Mouse (Mus musculus) forebrain, embryonic 13.5 days (tissue): ENCODE measurements at regions not wholly inside any gene's neighbourhood (a gene's known extent, or its start where the extent isn't known, plus 50 kb on each side); places are given as distances from the start of the nearest gene placed in this dataset.

Experiments used
- ATAC-seq: fragments of 200-750 bp; cut with Nextera tagmentation; 2 replicates; pipeline ENCODE4 v1.8.0; 2017
- H3K27ac ChIP-seq: fragments of 300-500 bp; sonication (generic); 2 replicates; pipeline ENCODE4 v1.5.1; 2015; ENCODE audit warnings: inconsistent platforms, mild to moderate bottlenecking, moderate library complexity
- H3K27me3 ChIP-seq: fragments of 300-500 bp; sonication (generic); 2 replicates; pipeline ENCODE4 v1.6.1; 2015; ENCODE audit warnings: mild to moderate bottlenecking, inconsistent platforms
- H3K36me3 ChIP-seq: fragments of 300-500 bp; sonication (generic); 2 replicates; pipeline ENCODE4 v1.6.1; 2015; ENCODE audit warnings: mild to moderate bottlenecking, inconsistent platforms; ENCODE audit not compliant: poor library complexity, severe bottlenecking
- H3K4me1 ChIP-seq: fragments of 300-500 bp; sonication (generic); 2 replicates; pipeline ENCODE4 v1.6.1; 2015; ENCODE audit warnings: inconsistent platforms
- H3K4me2 ChIP-seq: fragments of 300-500 bp; sonication (generic); 2 replicates; pipeline ENCODE4 v1.6.1; 2015; ENCODE audit warnings: inconsistent platforms, mild to moderate bottlenecking, moderate library complexity
- H3K4me3 ChIP-seq: fragments of 300-500 bp; sonication (generic); 2 replicates; pipeline ENCODE4 v1.5.1; 2015; ENCODE audit warnings: mild to moderate bottlenecking, inconsistent platforms
- H3K9ac ChIP-seq: fragments of 300-500 bp; sonication (generic); 2 replicates; pipeline ENCODE4 v1.6.1; 2015; ENCODE audit warnings: mild to moderate bottlenecking, inconsistent platforms
- H3K9me3 ChIP-seq: fragments of 300-500 bp; sonication (generic); replicated peaks from 2 replicates; pipeline ENCODE4 v1.6.1; 2016; ENCODE audit warnings: inconsistent platforms
- WGBS: fragments of 180-500 bp; shearing (Covaris S2); methylation state at CpG from one replicate; pipeline ENCODE4 v1.1.7; 2015; 5-methylcytosine and 5-hydroxymethylcytosine counted together

DNA sequence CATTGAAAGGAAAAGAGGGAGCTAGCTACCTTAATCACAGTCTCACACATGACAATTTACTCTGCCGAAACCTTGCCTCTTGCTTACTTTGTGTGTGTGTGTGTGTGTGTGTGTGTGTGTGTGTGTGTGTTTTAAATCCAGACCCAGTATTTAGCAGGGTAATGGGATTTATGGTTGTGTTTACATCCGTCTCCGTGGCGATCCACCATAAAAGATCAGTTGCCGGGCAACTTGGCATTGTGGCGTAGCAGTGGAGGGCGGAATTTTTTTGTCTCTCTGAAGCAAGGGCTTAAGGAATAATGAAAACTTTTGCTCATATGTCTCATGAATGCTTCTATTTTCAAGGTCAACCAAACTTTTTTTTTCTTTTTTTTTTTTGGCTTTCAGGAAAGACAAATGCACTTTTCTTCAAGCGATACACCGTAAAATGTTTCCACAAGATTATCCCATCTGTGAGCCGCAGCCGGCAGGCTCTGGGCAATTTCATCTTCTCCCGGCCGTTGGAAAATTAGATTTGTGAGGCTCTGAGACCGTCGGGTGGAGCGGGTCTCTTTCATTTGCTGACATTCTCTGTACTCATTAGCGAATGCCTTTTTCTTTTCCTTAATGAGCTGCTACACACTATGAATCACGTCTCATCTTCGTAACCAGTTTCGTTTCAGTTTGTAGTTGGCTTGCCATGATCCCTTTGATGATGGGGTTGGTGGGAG, 53.9 kb upstream of the Ptch1 start:
- H3K27ac ChIP-seq = no peak overlapping the region; the same call in 1 of the 2 replicates
- peak overlapping the region; percentile 57 for H3K4me2 ChIP-seq
- H3K9me3 ChIP-seq = no peaks in the 10 kb centered on the region
- H3K4me1 ChIP-seq = peaks cover 8% of the 10 kb centered on the region; the same call in 1 of the 2 replicates
- WGBS = 3% methylated on average over 20 of the region's 20 CpGs
- peak; percentile 69; the same call in 1 of the 2 replicates for ATAC-seq
- peak overlapping the region; percentile 29 for H3K4me3 ChIP-seq
- H3K9ac ChIP-seq = peak overlapping the region; percentile 12; the same call in 1 of the 2 replicates
- H3K27me3 ChIP-seq = no peaks in the 10 kb centered on the region; the same call in 1 of the 2 replicates
- H3K36me3 ChIP-seq = no peaks in the 10 kb centered on the region

DNA sequence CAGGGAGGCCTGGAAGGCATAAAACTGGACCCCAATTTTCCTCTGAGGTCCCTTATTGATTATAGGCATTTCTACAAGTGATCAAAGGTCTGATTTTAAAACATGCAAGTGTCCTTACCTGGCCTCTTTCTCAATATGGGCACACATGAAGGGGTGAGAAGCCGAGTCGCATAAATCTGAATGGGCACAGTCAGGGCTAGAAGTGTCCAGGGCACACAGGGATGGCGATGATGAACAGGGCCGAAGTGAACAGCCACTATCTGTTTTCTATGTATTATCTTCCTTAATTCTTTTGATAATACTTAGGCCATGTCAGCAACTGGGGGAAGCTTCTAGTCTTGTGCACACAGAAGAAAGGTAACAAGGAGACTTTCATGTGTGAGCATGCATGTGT, 54.5 kb upstream of the Ptch1 start:
- H3K9me3 ChIP-seq = no peaks in the 10 kb centered on the region
- peak overlapping the region; percentile 29 for H3K4me3 ChIP-seq
- no peak overlapping the region; the same call in 1 of the 2 replicates for H3K27ac ChIP-seq
- peak overlapping the region; percentile 57 for H3K4me2 ChIP-seq
- 66% methylated on average over 4 of the region's 4 CpGs for WGBS
- H3K27me3 ChIP-seq = no peaks in the 10 kb centered on the region; the same call in 1 of the 2 replicates
- peak overlapping the region; percentile 12; the same call in 1 of the 2 replicates for H3K9ac ChIP-seq
- no peak for ATAC-seq
- H3K36me3 ChIP-seq = no peaks in the 10 kb centered on the region
- peaks cover 8% of the 10 kb centered on the region; the same call in 1 of the 2 replicates for H3K4me1 ChIP-seq

DNA sequence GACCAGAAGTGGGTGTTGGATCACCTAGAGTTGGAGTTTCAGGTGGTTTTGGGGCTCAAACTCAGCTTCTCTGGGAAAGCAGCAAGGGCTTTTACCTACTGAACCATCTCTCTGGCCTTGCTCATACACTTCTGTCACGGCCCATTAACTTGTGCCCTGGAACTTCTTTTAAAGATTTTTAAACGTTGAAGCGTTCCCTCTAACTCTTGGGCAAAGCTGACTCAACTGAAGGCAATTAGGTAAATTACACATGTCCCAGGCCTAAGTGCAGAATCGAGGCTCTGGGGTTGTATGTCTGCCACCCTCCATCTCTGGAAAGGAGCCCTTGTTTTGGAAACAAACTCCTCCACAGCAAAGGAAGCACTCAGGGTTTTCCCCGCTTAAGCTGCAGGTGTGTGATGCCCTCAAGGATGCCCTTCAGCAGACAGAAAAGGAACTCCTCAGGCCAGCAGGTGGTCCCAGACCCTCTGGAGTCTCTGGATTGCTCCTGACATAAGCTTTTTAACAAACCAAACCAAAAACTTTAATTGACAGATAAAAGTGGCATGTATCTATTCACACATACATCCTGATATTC, 58.5 kb upstream of the Ptch1 start:
- Histone ChIP-seq H3K4me2 (no peak overlapping the region), H3K9me3 (no peaks in the 10 kb centered on the region), H3K9ac (no peak overlapping the region), H3K36me3 (no peaks in the 10 kb centered on the region), H3K27ac (no peak overlapping the region), H3K4me1 (peaks cover 6% of the 10 kb centered on the region; the same call in 1 of the 2 replicates), H3K4me3 (no peak overlapping the region), H3K27me3 (no peaks in the 10 kb centered on the region)
- ATAC-seq = no peak
- WGBS = 57% methylated on average over 5 of the region's 5 CpGs

DNA sequence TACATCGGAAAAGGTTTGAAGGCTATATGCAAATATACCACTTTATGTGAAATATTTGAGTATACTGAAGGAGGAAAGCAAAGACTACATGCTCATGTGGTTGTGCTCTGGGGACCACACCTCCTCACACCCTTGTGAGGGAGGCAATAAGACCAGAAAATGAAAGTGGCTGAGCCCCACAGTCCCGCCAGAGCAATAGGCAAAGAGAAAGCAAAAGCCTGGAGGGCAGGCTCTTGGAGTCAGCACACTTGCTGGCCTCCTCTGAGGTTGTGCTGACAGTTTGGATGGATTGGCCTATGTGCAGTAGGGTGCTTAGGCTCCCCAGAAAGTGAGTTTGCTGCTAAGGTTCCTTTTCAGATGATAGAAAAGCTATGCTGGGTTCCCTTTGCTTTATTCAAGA, 60.9 kb upstream of the Ptch1 start:
- Histone ChIP-seq H3K4me2 (no peak overlapping the region), H3K4me1 (no peaks in the 10 kb centered on the region), H3K36me3 (no peaks in the 10 kb centered on the region), H3K9me3 (no peaks in the 10 kb centered on the region), H3K9ac (no peak overlapping the region), H3K27ac (no peak overlapping the region), H3K4me3 (no peak overlapping the region), H3K27me3 (no peaks in the 10 kb centered on the region)
- 91% methylated on average over 2 of the region's 2 CpGs for WGBS
- no peak for ATAC-seq

DNA sequence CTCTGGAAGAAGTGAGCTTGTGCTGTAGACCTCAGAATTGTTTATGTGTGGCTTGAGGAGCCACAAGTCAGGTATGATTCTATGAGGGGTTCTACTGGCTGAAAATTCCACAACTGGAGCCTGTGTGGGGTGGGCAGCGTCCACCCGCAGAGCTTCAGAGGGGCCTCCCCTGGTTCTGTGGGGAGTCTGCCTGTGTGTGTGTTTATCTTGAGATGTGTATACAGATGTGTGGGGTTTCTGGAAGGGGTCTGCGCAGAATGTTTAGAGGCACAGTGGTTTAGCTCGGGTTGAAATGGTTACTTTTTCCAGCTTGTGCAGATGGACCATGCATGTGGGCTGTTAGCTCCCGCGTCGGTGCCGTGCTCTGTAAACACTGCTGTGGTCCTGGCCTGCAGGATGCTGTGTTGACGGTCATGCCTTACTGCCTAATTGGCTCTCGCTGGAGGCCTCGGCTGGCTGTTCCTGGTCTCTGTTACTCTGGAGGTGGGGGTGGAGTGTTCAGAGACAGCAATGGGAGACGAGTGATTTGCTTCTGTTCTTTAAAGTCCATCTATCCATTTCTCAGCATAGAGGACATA, 68.3 kb upstream of the Ptch1 start:
- Histone ChIP-seq H3K27me3 (no peaks in the 10 kb centered on the region), H3K9me3 (no peaks in the 10 kb centered on the region), H3K27ac (no peak overlapping the region), H3K36me3 (no peaks in the 10 kb centered on the region), H3K9ac (no peak overlapping the region), H3K4me2 (no peak overlapping the region), H3K4me3 (no peak overlapping the region), H3K4me1 (0 out of 2 replicates have a peak, but pooled peaks cover 6% of the 10 kb centered on the region)
- ATAC-seq = no peak
- 60% methylated on average over 12 of the region's 12 CpGs for WGBS

DNA sequence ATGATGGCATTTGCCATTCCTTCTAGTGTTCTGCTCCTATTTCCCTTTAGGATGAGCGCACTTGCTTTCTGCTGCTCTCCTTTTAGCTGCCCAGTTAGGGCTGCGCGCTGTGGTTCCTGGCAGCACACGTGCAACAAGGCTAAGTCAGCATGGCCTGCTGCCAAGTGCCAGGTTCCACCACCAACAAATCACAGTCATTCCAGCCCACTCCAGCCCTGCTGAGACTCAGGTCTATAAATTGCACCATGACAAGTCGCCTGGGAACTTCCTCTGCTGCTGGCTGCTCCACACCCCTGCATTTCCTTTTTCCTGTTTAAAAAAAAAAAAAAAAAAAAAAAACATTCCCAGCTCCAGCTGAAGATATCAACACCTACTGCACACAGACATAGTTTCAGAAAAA, 69.2 kb upstream of the Ptch1 start:
- WGBS = 55% methylated on average over 5 of the region's 5 CpGs
- ATAC-seq = no peak
- H3K9me3 ChIP-seq = no peaks in the 10 kb centered on the region

DNA sequence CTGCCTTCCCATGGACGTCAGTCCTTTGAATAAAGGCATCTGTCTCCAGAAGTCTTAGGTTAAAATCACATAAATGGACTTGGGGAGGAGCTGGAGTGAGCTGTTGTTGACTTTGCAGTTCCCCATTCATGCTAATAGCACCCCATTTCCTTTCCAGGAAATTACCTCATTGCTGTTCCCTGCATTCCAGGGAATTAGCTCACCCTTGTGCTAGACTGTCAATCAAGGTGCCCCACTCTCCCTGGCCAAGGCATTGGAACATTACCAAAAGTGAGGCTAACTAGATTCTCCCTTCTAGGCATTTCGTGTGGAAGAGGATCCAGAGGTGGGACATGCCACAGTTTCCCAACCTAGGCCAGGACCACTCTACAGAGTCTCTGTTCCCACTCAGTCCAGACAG, 70.0 kb upstream of the Ptch1 start:
- Histone ChIP-seq H3K36me3 (no peaks in the 10 kb centered on the region), H3K4me3 (no peak overlapping the region), H3K9me3 (no peaks in the 10 kb centered on the region), H3K4me1 (0 out of 2 replicates have a peak, but pooled peaks cover 6% of the 10 kb centered on the region), H3K27ac (no peak overlapping the region), H3K9ac (no peak overlapping the region), H3K4me2 (no peak overlapping the region), H3K27me3 (no peaks in the 10 kb centered on the region)
- 48% methylated on average over 2 of the region's 2 CpGs for WGBS
- ATAC-seq = no peak; the same call in 1 of the 2 replicates

More for the DNA sequence above, 69.2 kb upstream of the Ptch1 start:
- H3K9ac ChIP-seq = no peak overlapping the region
- no peak overlapping the region for H3K4me2 ChIP-seq
- H3K27me3 ChIP-seq = no peaks in the 10 kb centered on the region
- H3K4me1 ChIP-seq = 0 out of 2 replicates have a peak, but pooled peaks cover 6% of the 10 kb centered on the region
- H3K36me3 ChIP-seq = no peaks in the 10 kb centered on the region
- no peak overlapping the region for H3K4me3 ChIP-seq
- no peak overlapping the region for H3K27ac ChIP-seq

DNA sequence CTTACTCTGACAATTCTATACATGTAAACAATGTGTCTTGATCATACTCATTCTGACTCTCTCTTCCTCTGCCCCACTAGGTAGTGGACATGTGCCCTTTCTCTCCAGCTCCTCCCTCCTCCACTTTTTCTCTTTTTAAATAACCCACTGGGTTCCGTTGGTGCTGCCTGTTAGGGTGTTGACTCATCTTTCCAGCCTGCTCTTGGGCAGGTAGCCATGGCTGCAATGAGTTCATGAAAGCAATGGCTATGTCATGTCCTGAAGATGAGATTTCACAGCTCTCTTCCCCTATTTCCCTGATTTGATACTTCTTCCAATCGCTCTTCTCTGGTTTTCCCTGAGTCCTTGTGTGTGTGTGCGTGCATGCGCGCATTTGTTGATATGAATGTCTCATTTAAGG, 70.9 kb upstream of the Ptch1 start:
- Histone ChIP-seq H3K4me3 (no peak overlapping the region), H3K36me3 (no peaks in the 10 kb centered on the region), H3K27ac (no peak overlapping the region), H3K9me3 (no peaks in the 10 kb centered on the region), H3K9ac (no peak overlapping the region), H3K27me3 (no peaks in the 10 kb centered on the region), H3K4me1 (0 out of 2 replicates have a peak, but pooled peaks cover 6% of the 10 kb centered on the region), H3K4me2 (no peak overlapping the region)
- WGBS = 94% methylated on average over 5 of the region's 5 CpGs
- no peak for ATAC-seq

DNA sequence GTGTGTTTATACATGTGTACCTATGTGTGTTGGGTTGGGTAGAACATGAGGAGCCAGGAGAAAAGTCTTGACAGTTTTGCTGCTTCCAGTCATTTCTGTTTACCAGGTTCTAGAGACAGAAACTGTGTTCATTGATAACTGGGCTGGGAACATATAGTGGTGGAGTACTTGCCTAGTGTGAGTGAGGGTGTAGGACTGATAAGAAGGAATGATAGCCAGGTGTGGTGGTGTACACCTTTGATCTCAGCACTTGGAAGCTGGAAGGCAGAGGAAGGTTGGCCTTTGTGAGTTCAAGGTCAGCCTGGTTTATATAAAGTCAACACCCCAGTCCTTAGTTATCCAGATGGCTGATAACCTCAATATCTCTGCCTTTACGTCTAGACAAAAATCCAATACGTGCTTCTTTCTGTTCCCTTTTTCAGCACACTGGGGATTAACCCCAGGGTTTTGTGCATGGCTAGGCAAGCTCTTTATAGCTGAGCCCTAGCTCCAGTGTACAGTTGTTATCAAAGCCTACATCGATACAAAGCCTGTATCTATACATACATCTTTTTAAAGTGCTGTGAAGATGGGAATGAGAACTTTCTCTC, 75.8 kb upstream of the Ptch1 start:
- Histone ChIP-seq H3K36me3 (no peaks in the 10 kb centered on the region), H3K4me2 (no peak overlapping the region), H3K4me3 (no peak overlapping the region), H3K9me3 (no peaks in the 10 kb centered on the region), H3K27me3 (no peaks in the 10 kb centered on the region), H3K9ac (no peak overlapping the region), H3K4me1 (no peaks in the 10 kb centered on the region), H3K27ac (no peak overlapping the region)
- 78% methylated on average over 3 of the region's 3 CpGs for WGBS
- ATAC-seq = no peak

DNA sequence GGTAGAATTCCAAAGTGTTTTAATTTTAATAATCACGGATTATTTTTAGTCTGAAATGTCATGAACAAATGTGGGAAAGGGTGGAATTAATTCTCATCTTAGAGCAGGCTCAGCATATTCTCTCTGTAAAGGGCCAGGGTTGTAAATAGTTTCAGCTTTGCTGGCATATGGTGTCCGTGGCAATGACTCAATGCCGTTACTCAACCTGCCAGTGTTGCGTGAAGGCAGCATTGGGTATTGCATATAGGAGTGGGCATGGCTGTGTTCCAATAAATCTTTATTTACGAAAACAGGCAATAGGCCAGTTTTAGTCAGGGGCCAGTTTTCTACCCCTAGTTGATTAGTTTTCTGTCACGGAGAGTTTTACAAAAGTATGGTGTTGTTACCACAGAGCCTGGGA, 81.1 kb upstream of the Ptch1 start:
- 66% methylated on average over 6 of the region's 6 CpGs for WGBS

DNA sequence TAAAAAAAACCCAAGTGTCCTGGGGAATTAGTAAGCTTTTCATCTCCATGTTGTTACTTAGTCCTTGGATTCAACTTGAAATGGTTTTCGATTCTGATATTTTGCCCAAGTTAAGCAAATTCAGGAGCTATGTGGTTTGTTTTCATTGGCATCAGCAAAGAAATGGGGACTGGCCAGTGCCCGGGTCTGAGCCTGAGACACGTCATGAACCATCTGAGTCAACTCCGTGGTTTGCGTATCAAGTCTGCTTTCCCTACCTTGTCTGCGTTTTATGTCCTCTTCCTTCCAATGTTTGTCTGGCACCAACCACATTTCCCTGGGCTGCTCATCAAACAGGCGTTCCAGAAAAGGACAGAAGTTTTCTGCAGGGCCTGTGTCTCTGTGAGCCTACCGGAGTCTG, 83.7 kb upstream of the Ptch1 start:
- Histone ChIP-seq H3K27ac (no peak overlapping the region), H3K4me2 (no peak overlapping the region), H3K4me1 (no peaks in the 10 kb centered on the region), H3K9ac (no peak overlapping the region), H3K27me3 (no peaks in the 10 kb centered on the region), H3K36me3 (no peaks in the 10 kb centered on the region), H3K4me3 (no peak overlapping the region), H3K9me3 (no peaks in the 10 kb centered on the region)
- ATAC-seq = no peak
- 95% methylated on average over 8 of the region's 8 CpGs for WGBS

More for the DNA sequence above, 81.1 kb upstream of the Ptch1 start:
- H3K9ac ChIP-seq = no peak overlapping the region
- H3K36me3 ChIP-seq = no peaks in the 10 kb centered on the region
- no peaks in the 10 kb centered on the region for H3K27me3 ChIP-seq
- H3K27ac ChIP-seq = no peak overlapping the region
- no peaks in the 10 kb centered on the region for H3K9me3 ChIP-seq
- ATAC-seq = no peak
- no peak overlapping the region for H3K4me3 ChIP-seq
- H3K4me1 ChIP-seq = no peaks in the 10 kb centered on the region
- no peak overlapping the region for H3K4me2 ChIP-seq

DNA sequence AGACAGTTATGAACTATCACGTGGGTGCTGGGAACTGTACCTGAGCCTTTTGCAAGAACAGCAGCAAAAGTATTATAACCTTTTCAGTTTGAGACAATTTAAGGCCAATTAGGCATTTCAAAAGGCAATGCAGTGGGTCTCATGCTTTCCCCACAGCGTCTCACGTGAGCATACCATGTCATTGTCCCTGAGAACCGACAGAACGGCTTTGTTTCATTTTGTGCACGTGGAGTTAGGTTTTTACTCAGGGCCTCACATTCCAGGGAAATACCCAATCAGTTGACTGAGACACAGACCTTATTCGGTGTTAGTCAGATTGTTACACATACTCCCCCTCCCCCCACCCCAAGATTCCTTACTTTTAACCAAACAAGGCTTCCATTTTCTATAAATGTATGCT, 86.0 kb upstream of the Ptch1 start:
- Histone ChIP-seq H3K9me3 (no peaks in the 10 kb centered on the region), H3K36me3 (no peaks in the 10 kb centered on the region), H3K4me1 (no peaks in the 10 kb centered on the region), H3K4me3 (no peak overlapping the region), H3K27ac (no peak overlapping the region), H3K4me2 (no peak overlapping the region), H3K27me3 (no peaks in the 10 kb centered on the region), H3K9ac (no peak overlapping the region)
- ATAC-seq = no peak
- 80% methylated on average over 7 of the region's 7 CpGs for WGBS
